Mouse (Mus musculus): ENCODE results near the gene U2surp. TPM values are rescaled to one million over a fixed set of nuclear protein-coding genes. Genes with fewer than 3 reads are reported as not detected.

U2surp gene
- polyA plus RNA-seq (2012; ENCODE audit: low replicate concordance) = 1.8 and 10.0 TPM in 2 replicates

DNA sequence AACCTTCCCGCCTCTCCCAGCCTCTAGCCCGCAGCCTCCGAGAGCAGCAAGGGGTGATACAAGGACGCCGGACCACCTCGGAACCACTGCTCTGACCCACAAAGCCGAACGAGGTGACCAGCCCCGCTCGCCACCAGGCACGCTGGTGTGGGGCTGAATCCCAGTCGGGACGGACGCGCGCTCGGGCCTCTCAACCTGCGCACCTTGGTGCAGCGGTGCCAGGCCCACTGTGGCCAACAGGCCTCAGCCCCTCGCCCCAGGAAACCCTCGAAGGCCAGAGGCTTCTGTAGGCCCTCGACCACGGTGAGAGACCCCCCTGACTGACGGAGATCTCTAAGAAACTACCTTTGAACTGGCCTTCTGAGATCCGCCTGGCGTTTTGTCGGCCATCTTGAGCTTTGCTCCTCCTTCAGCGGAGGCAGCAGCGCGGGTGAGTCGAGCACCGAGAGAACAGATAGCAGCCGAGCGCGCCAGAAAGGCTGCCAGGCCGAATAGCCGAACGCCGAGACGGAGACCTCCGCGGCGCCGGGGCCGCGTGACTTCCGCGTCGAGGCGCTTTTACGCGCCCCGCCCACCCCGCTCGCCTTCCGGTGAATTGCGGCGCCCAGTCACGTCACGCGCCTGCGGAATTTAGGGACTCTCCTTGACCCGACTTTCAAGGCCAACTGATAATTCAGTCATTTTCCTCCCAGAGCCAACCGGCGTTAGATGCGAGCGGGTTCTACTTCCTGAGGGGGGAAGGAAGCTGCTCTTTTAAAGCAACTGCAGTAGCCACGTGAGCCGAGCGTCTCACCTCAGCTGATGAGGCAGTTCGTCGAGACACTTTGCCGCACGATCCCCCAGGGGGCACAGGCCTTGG is at the start of gene U2surp:
U2surp (minus strand) TSS at position 525 of the 859 bp plus-strand sequence.

DNA sequence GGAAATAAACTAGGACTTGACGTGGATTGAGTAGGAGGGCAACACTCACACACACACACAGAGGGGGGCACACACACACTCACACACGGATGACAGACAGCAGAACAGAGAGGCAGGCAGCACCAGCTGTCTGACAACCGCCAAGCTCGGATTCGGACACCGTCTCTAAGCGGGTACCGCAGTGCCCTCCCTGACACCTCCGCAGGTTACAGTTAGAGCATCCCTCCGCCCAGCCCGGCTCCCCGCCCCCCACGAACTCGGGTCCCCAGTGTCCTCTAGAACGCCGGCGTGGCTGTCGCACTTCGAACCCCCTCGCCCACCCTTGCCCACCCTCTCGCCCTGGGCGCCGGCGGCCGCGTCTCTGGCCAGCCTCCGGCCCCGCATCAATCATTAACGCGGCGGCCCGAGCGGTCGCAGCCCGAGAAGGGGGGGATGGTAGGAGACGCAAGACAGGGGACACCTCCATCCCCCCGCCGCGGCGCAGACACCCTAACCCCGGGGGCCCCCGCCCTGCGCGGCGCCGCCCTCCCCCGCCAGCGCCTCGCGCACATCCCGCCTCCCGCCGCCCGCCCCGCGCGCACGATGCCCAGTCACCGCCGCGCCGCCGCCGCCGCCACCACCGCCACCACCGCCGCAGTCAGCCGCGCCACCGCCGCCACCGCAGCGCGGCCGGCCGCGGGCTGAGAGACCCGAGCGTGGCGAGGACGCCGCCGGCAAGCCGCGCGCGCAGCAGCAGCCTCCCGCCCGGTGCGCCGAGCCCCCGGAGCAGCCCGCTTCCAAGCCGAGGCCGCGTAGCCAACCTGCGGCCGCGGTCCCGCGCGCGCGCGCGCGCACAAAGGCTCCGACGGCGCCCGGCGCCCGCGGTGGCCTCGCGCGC is 47.5 kb upstream of the U2surp start, which contains the start of gene Paqr9:
Paqr9 (plus strand) TSS at position 599 of the 877 bp plus-strand sequence.

Other genes with a start within 250 kb of the U2surp start
- gene Chst2, start 105.3 kb downstream of the U2surp start, polyA plus RNA-seq (2012; ENCODE audit: low replicate concordance) = 1.3 and 5.8 TPM in 2 replicates
- 7.8 and 15.3 TPM in 2 replicates for gene Paqr9, start 47.7 kb upstream of the U2surp start, polyA plus RNA-seq (2012; ENCODE audit: low replicate concordance)
- 0.45 and 0.49 TPM in 2 replicates for gene Pcolce2, start 125.6 kb upstream of the U2surp start, polyA plus RNA-seq (2012; ENCODE audit: low replicate concordance)
- 0.46 and 2.0 TPM in 2 replicates for gene Trpc1, start 238.4 kb upstream of the U2surp start, polyA plus RNA-seq (2012; ENCODE audit: low replicate concordance)

All from hematopoietic multipotent progenitor cell, adult 10-12 weeks (in vitro differentiated cells).